In genomic region chr2:22773549-22774180, GRCm38 (mm10) we compare ENCODE assay signal across 8 mouse cellular contexts. TPM values are rescaled to one million over a fixed set of nuclear protein-coding genes. Genes with fewer than 3 reads are reported as not detected.
A peak's percentile ranks its signal among the peaks of the same experiment; 100 is the strongest.
DNase-seq lines count a peak whose midpoint lies in the region; ATAC-seq and TF ChIP-seq lines count a peak whose summit lies in the region.

TSS of gene Apbb1ip (plus strand) at chr2:22774094.

- no peak for TF ChIP-seq POLR2A in olfactory bulb, adult 2 months (IDR thresholded peaks at IDR 0.05; ENCODE audit: insufficient read depth, low read depth, low read length)

- no peaks in the 10 kb centered on the region for H3K9me3 ChIP-seq in kidney, embryonic 16.5 days (ENCODE audit: low read length)
- no peaks in the 10 kb centered on the region for H3K9me3 ChIP-seq in embryonic facial prominence, embryonic 12.5 days
- no peaks in the 10 kb centered on the region for H3K9me3 ChIP-seq in hindbrain, embryonic 10.5 days
- H3K9me3 ChIP-seq in lung, embryonic 15.5 days = no peaks in the 10 kb centered on the region

- 29% methylated on average over 9 of the region's 9 CpGs for WGBS in kidney, embryonic 16.5 days
- 19% methylated on average over 9 of the region's 9 CpGs for WGBS in embryonic facial prominence, embryonic 12.5 days
- 23% methylated on average over 9 of the region's 9 CpGs for WGBS in hindbrain, embryonic 10.5 days
- 22% methylated on average over 9 of the region's 9 CpGs for WGBS in lung, embryonic 15.5 days
- 29% methylated on average over 9 of the region's 9 CpGs for WGBS in olfactory bulb, adult 2 months

- H3K9ac ChIP-seq in kidney, embryonic 16.5 days (replicated peaks; ENCODE audit: low read length) = peak within 1 kb of the TSS; percentile 50
- H3K9ac ChIP-seq in embryonic facial prominence, embryonic 12.5 days = peak within 1 kb of the TSS; percentile 55
- peak within 1 kb of the TSS; percentile 27; the same call in 1 of the 2 replicates for H3K9ac ChIP-seq in lung, embryonic 15.5 days

- peak; percentile 49 for ATAC-seq in kidney, embryonic 16.5 days (ENCODE audit: low FRiP score, low TSS enrichment)
- ATAC-seq in embryonic facial prominence, embryonic 12.5 days (ENCODE audit: insufficient number of reproducible peaks, insufficient read depth, low FRiP score, low TSS enrichment) = 0 out of 2 replicates have a peak, but pooled peaks have one; percentile 4
- no peak; the same call in 1 of the 2 replicates for ATAC-seq in lung, embryonic 15.5 days (ENCODE audit: borderline replicate concordance, extremely low read depth, low FRiP score, low TSS enrichment)

- H3K4me2 ChIP-seq in kidney, embryonic 16.5 days (replicated peaks; ENCODE audit: low read depth, low read length) = peak within 1 kb of the TSS; percentile 75
- H3K4me2 ChIP-seq in embryonic facial prominence, embryonic 12.5 days (replicated peaks) = peak within 1 kb of the TSS; percentile 88
- H3K4me2 ChIP-seq in lung, embryonic 15.5 days = peak within 1 kb of the TSS; percentile 76

- H3K27ac ChIP-seq in kidney, embryonic 16.5 days (ENCODE audit: low read length) = no peak within 1 kb of the TSS
- no peak within 1 kb of the TSS for H3K27ac ChIP-seq in embryonic facial prominence, embryonic 12.5 days
- peak within 1 kb of the TSS; percentile 81 for H3K27ac ChIP-seq in hindbrain, embryonic 10.5 days
- H3K27ac ChIP-seq in lung, embryonic 15.5 days = no peak within 1 kb of the TSS
- peak within 1 kb of the TSS; percentile 3; the same call in 1 of the 2 replicates for H3K27ac ChIP-seq in olfactory bulb, adult 2 months (ENCODE audit: insufficient read depth, low read depth, low read length)

- H3K4me1 ChIP-seq in kidney, embryonic 16.5 days (ENCODE audit: insufficient read depth, low read length) = peaks cover 6% of the 10 kb centered on the region; the same call in 1 of the 2 replicates
- peaks cover 10% of the 10 kb centered on the region; the same call in 1 of the 2 replicates for H3K4me1 ChIP-seq in embryonic facial prominence, embryonic 12.5 days
- H3K4me1 ChIP-seq in hindbrain, embryonic 10.5 days (replicated peaks) = peaks cover 10% of the 10 kb centered on the region
- H3K4me1 ChIP-seq in lung, embryonic 15.5 days = 0 out of 2 replicates have a peak, but pooled peaks cover 5% of the 10 kb centered on the region
- H3K4me1 ChIP-seq in olfactory bulb, adult 2 months (ENCODE audit: control insufficient read depth, insufficient read depth, low read length) = peaks cover 6% of the 10 kb centered on the region

- DNase-seq in kidney, postnatal 25 days = no peak
- DNase-seq in hindbrain, embryonic 10.5 days (ENCODE audit: low spot score) = no peak
- DNase-seq in gastrocnemius, postnatal 14 days = no peak
- no peak for DNase-seq in cerebellum, adult 8-10 months

- H3K27me3 ChIP-seq in kidney, embryonic 16.5 days (ENCODE audit: insufficient read depth, low read length) = no peaks in the 10 kb centered on the region; the same call in 1 of the 2 replicates
- peaks cover 5% of the 10 kb centered on the region; the same call in 1 of the 2 replicates for H3K27me3 ChIP-seq in embryonic facial prominence, embryonic 12.5 days
- H3K27me3 ChIP-seq in hindbrain, embryonic 10.5 days (ENCODE audit: insufficient read depth, poor library complexity, severe bottlenecking) = peaks cover 30% of the 10 kb centered on the region
- H3K27me3 ChIP-seq in lung, embryonic 15.5 days = no peaks in the 10 kb centered on the region

- TF ChIP-seq CTCF in olfactory bulb, adult 2 months (IDR thresholded peaks at IDR 0.05; ENCODE audit: insufficient read depth, low read depth, low read length) = no peak

- intact Hi-C loops in gastrocnemius, postnatal 14 days (cut with DNase I; ENCODE audit: low total_unique reads) = no loop called here

- H3K36me3 ChIP-seq in kidney, embryonic 16.5 days (ENCODE audit: insufficient read depth, low read length) = no peaks in the 10 kb centered on the region
- H3K36me3 ChIP-seq in embryonic facial prominence, embryonic 12.5 days = no peaks in the 10 kb centered on the region
- H3K36me3 ChIP-seq in hindbrain, embryonic 10.5 days = no peaks in the 10 kb centered on the region
- no peaks in the 10 kb centered on the region for H3K36me3 ChIP-seq in lung, embryonic 15.5 days

- peak within 1 kb of the TSS; percentile 49 for H3K4me3 ChIP-seq in kidney, embryonic 16.5 days (ENCODE audit: low read length)
- peak within 1 kb of the TSS; percentile 43 for H3K4me3 ChIP-seq in embryonic facial prominence, embryonic 12.5 days
- H3K4me3 ChIP-seq in hindbrain, embryonic 10.5 days = peak within 1 kb of the TSS; percentile 53
- H3K4me3 ChIP-seq in lung, embryonic 15.5 days = peak within 1 kb of the TSS; percentile 36
- peak within 1 kb of the TSS; percentile 46 for H3K4me3 ChIP-seq in olfactory bulb, adult 2 months (ENCODE audit: insufficient read depth, low read depth, low read length)

RNA-seq across cellular contexts. Expression of gene Apbb1ip, which starts in this region (rescaled TPM):
- polyA plus RNA-seq in kidney, embryonic 16.5 days (2015; fragmentation: Nextera tagmentation; extraction: Ambion mirVana) = 1.7 and 1.8 TPM in 2 replicates
- polyA plus RNA-seq in embryonic facial prominence, embryonic 12.5 days (2016; fragmentation: Nextera tagmentation; extraction: Ambion mirVana) = 1.4 and 1.9 TPM in 2 replicates
- 1.4 and 1.8 TPM in 2 replicates for polyA plus RNA-seq in hindbrain, embryonic 10.5 days (2016; fragmentation: Nextera tagmentation; extraction: Ambion mirVana)
- polyA plus RNA-seq in lung, embryonic 15.5 days (2015; fragmentation: Nextera tagmentation; extraction: Ambion mirVana) = 1.6 and 2.1 TPM in 2 replicates
- not detected in 2 replicates for polyA plus RNA-seq in olfactory bulb, adult 2 months (2012; ENCODE audit: insufficient read depth, insufficient read length, low replicate concordance, missing spikeins)
- total RNA-seq in gastrocnemius, postnatal 14 days (2021) = 1 to 10 TPM; 2.6 to 2.7 TPM

Comparison
In these comparisons a context has a peak if more than half of its experiments do, and no peak if none do; other contexts are left out.
1. RNA of gene Apbb1ip (polyA plus RNA-seq): not detected in olfactory bulb, adult 2 months; 1.6 to 2.1 TPM in lung, embryonic 15.5 days, 1.7 to 1.8 TPM in kidney, embryonic 16.5 days, 1.4 to 1.9 TPM in embryonic facial prominence, embryonic 12.5 days and 1.4 to 1.8 TPM in hindbrain, embryonic 10.5 days; every median in the first group is over 10 times any median in the second.
2. H3K27ac ChIP-seq: peak in hindbrain, embryonic 10.5 days (single experiment) and olfactory bulb, adult 2 months (single experiment); none in kidney, embryonic 16.5 days (single experiment), embryonic facial prominence, embryonic 12.5 days (single experiment) and lung, embryonic 15.5 days (single experiment).
3. Peak in every context shown above with its lines, with median percentiles within 50 percentile points of each other: H3K4me2 ChIP-seq, H3K4me3 ChIP-seq and H3K9ac ChIP-seq.